Mouse (Mus musculus) cerebellum, adult 9-11 months (tissue): ENCODE measurements at regions not wholly inside any gene's neighbourhood (a gene's known extent, or its start where the extent isn't known, plus 50 kb on each side); places are given as distances from the start of the nearest gene placed in this dataset.

ENCODE experiments used
- DNase-seq: peaks from one replicate; pipeline ENCODE4 v3.0.0; 2022

- DNase-seq = no peak
Measured at GRCm38 (mm10) chr1:41420489-41421327, 615.3 kb downstream of the Tmem182 start.

GRCm38 (mm10) chr1:41427853-41428252 is 622.5 kb downstream of the Tmem182 start:
- no peak for DNase-seq

GRCm38 (mm10) chr1:41431127-41431690 is 625.8 kb downstream of the Tmem182 start:
- DNase-seq = no peak

DNA sequence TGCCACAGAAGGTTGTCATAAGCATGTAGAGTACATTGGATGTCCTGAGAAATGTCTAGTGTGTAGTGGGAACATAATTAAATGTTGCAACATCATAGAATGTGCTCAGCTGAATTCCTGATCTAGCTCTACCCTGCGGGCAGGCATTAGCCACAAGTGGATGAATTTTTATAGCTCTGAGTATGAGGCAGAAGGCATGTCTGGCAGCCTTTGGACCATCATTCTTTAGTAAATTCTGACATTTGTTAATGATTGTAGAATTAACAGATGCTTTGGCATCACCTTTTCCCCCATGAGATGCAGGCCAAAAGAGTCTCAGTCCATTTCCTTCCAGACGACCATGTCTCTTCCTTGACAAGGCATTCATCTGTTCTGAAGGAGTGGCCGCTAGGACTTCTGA is 630.0 kb downstream of the Tmem182 start:
- DNase-seq = no peak

- no peak for DNase-seq
Measured at GRCm38 (mm10) chr1:41449972-41450371, 644.6 kb downstream of the Tmem182 start.
